Comparison of ENCODE assay signal across 9 mouse cellular contexts in the genomic region with DNA sequence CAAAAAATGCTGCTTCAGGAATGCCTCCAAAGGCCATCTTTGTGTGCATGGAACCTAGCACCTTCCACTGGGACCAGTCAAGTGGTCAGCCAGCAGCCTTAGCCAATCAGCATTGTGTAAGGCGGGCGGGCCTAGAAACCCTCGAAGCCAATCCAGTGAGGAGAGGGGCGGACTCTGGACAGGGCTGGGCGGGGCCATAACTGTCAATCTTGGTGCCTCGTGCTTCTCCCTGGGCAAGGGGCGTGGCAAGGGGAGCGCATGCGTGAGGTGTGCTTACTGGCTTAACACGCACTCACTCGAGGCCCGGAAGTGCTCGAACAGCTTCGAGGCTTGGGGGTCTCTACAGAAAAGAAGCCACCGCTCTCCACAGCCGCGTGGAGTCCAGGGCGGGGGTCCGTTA. TPM values are rescaled to one million over a fixed set of nuclear protein-coding genes. Genes with fewer than 3 reads are reported as not detected.
A peak's percentile ranks its signal among the peaks of the same experiment; 100 is the strongest.
DNase-seq lines count a peak whose midpoint lies in the region; ATAC-seq and TF ChIP-seq lines count a peak whose summit lies in the region.
"Had no signal": no experiment of that assay in that cellular context is flagged by ENCODE, and none has a peak within 500 bp of the region (broad histone marks: within the 10 kb centered on the region; RNA-seq: fewer than 3 reads in every experiment).

A gene (plus strand): TSS at position 349 of the 400 bp plus-strand sequence.

- H3K27me3 ChIP-seq in lung, postnatal 0 days (replicated peaks; ENCODE audit: insufficient read depth, low read length): peaks cover 1% of the 10 kb centered on the region; the same call in 1 of the 2 replicates
- H3K27me3 ChIP-seq in liver, embryonic 15.5 days: peaks cover 33% of the 10 kb centered on the region

- H3K36me3 ChIP-seq in lung, postnatal 0 days (ENCODE audit: insufficient read depth, low read length): no peaks in the 10 kb centered on the region
- no peaks in the 10 kb centered on the region for H3K36me3 ChIP-seq in liver, embryonic 15.5 days (replicated peaks)

- no peaks in the 10 kb centered on the region for H3K9me3 ChIP-seq in lung, postnatal 0 days (ENCODE audit: low read length)
- H3K9me3 ChIP-seq in liver, embryonic 15.5 days (replicated peaks): no peaks in the 10 kb centered on the region
- H3K9me3 ChIP-seq: heart, embryonic 12.5 days had no signal

- no peak within 1 kb of the TSS for H3K4me3 ChIP-seq in lung, postnatal 0 days (ENCODE audit: low read depth, low read length)
- H3K4me3 ChIP-seq in liver, embryonic 15.5 days (replicated peaks): no peak within 1 kb of the TSS
- H3K4me3 ChIP-seq: heart, embryonic 12.5 days had no signal

- H3K4me1 ChIP-seq in lung, postnatal 0 days (ENCODE audit: insufficient read depth, low read depth, low read length): 0 out of 2 replicates have a peak, but pooled peaks cover 3% of the 10 kb centered on the region
- peaks cover 32% of the 10 kb centered on the region for H3K4me1 ChIP-seq in liver, embryonic 15.5 days (replicated peaks)

- H3K4me2 ChIP-seq in lung, postnatal 0 days (replicated peaks; ENCODE audit: low read depth, low read length): no peak within 1 kb of the TSS
- H3K4me2 ChIP-seq in liver, embryonic 15.5 days: no peak within 1 kb of the TSS
- H3K4me2 ChIP-seq: heart, embryonic 12.5 days had no signal

- H3K27ac ChIP-seq in lung, postnatal 0 days (ENCODE audit: low read length): no peak within 1 kb of the TSS
- H3K27ac ChIP-seq in liver, embryonic 15.5 days (replicated peaks): no peak within 1 kb of the TSS

- TF ChIP-seq EP300 in lung, postnatal 0 days (IDR thresholded peaks at IDR 0.05): no peak

- DNase-seq in lung, postnatal 0 days (ENCODE audit: low spot score): peak; percentile 40
- DNase-seq in lung, postnatal 36 days: no peak
- DNase-seq in embryo, embryonic 9.5 days (ENCODE audit: extremely low spot score): peak; percentile 66
- peak; percentile 97 for DNase-seq in testis, postnatal 14 days (ENCODE audit: low spot score)
- DNase-seq in heart, adult 18-20 months: no peak
- no peak for DNase-seq in gastrocnemius, postnatal 4 days (ENCODE audit: low spot score in 2 of 2)
- DNase-seq: right cerebral cortex, postnatal 14 days had no signal

- no peak within 1 kb of the TSS for H3K9ac ChIP-seq in lung, postnatal 0 days (replicated peaks; ENCODE audit: low read depth)
- H3K9ac ChIP-seq in liver, embryonic 15.5 days: no peak within 1 kb of the TSS
- H3K9ac ChIP-seq: heart, embryonic 12.5 days had no signal

- ATAC-seq in lung, postnatal 0 days: no peak
- 0 out of 2 replicates have a peak, but pooled peaks have one; percentile 31 for ATAC-seq in liver, embryonic 15.5 days (ENCODE audit: insufficient read depth)

- no peak for TF ChIP-seq CTCF in lung, postnatal 0 days (IDR thresholded peaks at IDR 0.05)

- WGBS in lung, postnatal 0 days: 55% methylated on average over 19 of the region's 19 CpGs
- WGBS in liver, embryonic 15.5 days (ENCODE audit: insufficient replicate concordance): 55% methylated on average over 19 of the region's 19 CpGs

RNA-seq across cellular contexts. Expression of the gene that starts here (rescaled TPM):
- not detected in 2 replicates for polyA plus RNA-seq in lung, postnatal 0 days (2015; fragmentation: Nextera tagmentation; extraction: Ambion mirVana)
- polyA plus RNA-seq in liver, embryonic 15.5 days (2015; fragmentation: Nextera tagmentation; extraction: Ambion mirVana): 0.07 TPM in 1 of 2 replicates, not detected in the other
- not detected for total RNA-seq in heart, adult 18-20 months (2021)
- not detected for total RNA-seq in gastrocnemius, postnatal 4 days (2021)
- polyA plus RNA-seq: heart, embryonic 12.5 days had no signal

Comparison
In these comparisons a context has a peak if more than half of its experiments do, and no peak if none do; other contexts are left out.
1. Peak in DNase-seq in lung, postnatal 0 days; RNA of the gene not detected or under 1 TPM.
2. Peak in ATAC-seq in liver, embryonic 15.5 days; RNA of the gene not detected or under 1 TPM.
3. DNase-seq: peak in embryo, embryonic 9.5 days (single experiment) and testis, postnatal 14 days (single experiment); none in lung, postnatal 36 days (single experiment), heart, adult 18-20 months (0 of 2) and gastrocnemius, postnatal 4 days (0 of 2).